Mouse (Mus musculus): ENCODE measurements around the gene Pacrg. TPM values are rescaled to one million over a fixed set of nuclear protein-coding genes. Genes with fewer than 3 reads are reported as not detected.

Pacrg gene
- polyA plus RNA-seq (2017; shearing (Covaris generic)): not detected

GRCm38 (mm10) chr17:10840148-10840707 lies at the start of gene Pacrg, which contains the start of gene Prkn:
Pacrg (minus strand) TSS chr17:10840311.
Prkn (plus strand) TSS chr17:10840384.

Other genes with a start within 250 kb of the Pacrg start
- not detected for gene Prkn, start 73 bp upstream of the Pacrg start, polyA plus RNA-seq (2017; shearing (Covaris generic))